Mouse (Mus musculus) intestine, postnatal 0 days (tissue): ENCODE data around the gene Gm128. TPM values are rescaled to one million over a fixed set of nuclear protein-coding genes. Genes with fewer than 3 reads are reported as not detected.

Source experiments
- ATAC-seq: fragments of 200-750 bp; cut with Nextera tagmentation; 2 replicates; pipeline ENCODE4 v1.8.0; 2017; ENCODE audit warnings: mild to moderate bottlenecking, moderate TSS enrichment, moderate library complexity
- H3K27ac ChIP-seq: fragments of 300-500 bp; sonication (generic); 2 replicates; pipeline ENCODE4 v1.5.1; 2014; ENCODE audit warnings: mild to moderate bottlenecking, low read depth, low read length, moderate library complexity
- H3K27me3 ChIP-seq: fragments of 300-500 bp; sonication (generic); replicated peaks from 2 replicates; pipeline ENCODE4 v1.6.1; 2014; ENCODE audit warnings: low read length, mixed read lengths; ENCODE audit not compliant: control insufficient read depth, insufficient read depth
- H3K36me3 ChIP-seq: fragments of 300-500 bp; sonication (generic); 2 replicates; pipeline ENCODE4 v1.6.1; 2014; ENCODE audit warnings: mild to moderate bottlenecking, moderate library complexity; ENCODE audit not compliant: control insufficient read depth, insufficient read depth
- H3K4me1 ChIP-seq: fragments of 300-500 bp; sonication (generic); replicated peaks from 2 replicates; pipeline ENCODE4 v1.6.1; 2014; ENCODE audit warnings: antibody characterized with exemption, low read length, mixed read lengths; ENCODE audit not compliant: control insufficient read depth, insufficient read depth
- H3K4me2 ChIP-seq: fragments of 300-500 bp; sonication (generic); replicated peaks from 2 replicates; pipeline ENCODE4 v1.6.1; 2014; ENCODE audit warnings: low read depth, mild to moderate bottlenecking, moderate library complexity
- H3K4me3 ChIP-seq: fragments of 300-500 bp; sonication (generic); 2 replicates; pipeline ENCODE4 v1.5.1; 2014; ENCODE audit warnings: low read depth, low read length
- H3K9ac ChIP-seq: fragments of 300-500 bp; sonication (generic); 2 replicates; pipeline ENCODE4 v1.6.1; 2014; ENCODE audit warnings: mild to moderate bottlenecking, low read depth, low read length
- H3K9me3 ChIP-seq: fragments of 300-500 bp; sonication (generic); 2 replicates; pipeline ENCODE4 v1.6.1; 2016; ENCODE audit warnings: mixed run types; ENCODE audit not compliant: control insufficient read depth
- CTCF ChIP-seq: sonication (generic); IDR thresholded peaks from 2 replicates; pipeline ENCODE4 v1.5.1; 2016; ENCODE audit warnings: low read depth, mild to moderate bottlenecking, control low read depth, antibody characterized with exemption, moderate library complexity
- WGBS: fragments of 180-500 bp; shearing (Covaris S2); extraction: QIAGEN DNeasy Blood & Tissue Kit; methylation state at CpG from one replicate; pipeline ENCODE4 v1.1.7; 2014; 5-methylcytosine and 5-hydroxymethylcytosine counted together
- polyA plus RNA-seq: library from polyadenylated mRNA; unstranded; fragments of >200 nt; fragmentation: Nextera tagmentation; extraction: Ambion mirVana; gene quantifications from 2 replicates; pipeline ENCODE4 v1.2.1, GENCODE M21; 2015

Gm128 gene
- polyA plus RNA-seq, 1 experiment from 2014 or later = 0.14 TPM

GRCm38 (mm10) chr3:95210585-95210984 is 30.8 kb downstream of the Gm128 start:
- Histone ChIP-seq H3K4me2 (no peak overlapping the region), H3K27me3 (no peaks in the 10 kb centered on the region), H3K9me3 (no peaks in the 10 kb centered on the region), H3K36me3 (peaks cover 29% of the 10 kb centered on the region; the same call in 1 of the 2 replicates), H3K27ac (no peak overlapping the region), H3K4me1 (no peaks in the 10 kb centered on the region), H3K9ac (no peak overlapping the region), H3K4me3 (no peak overlapping the region)
- 83% methylated on average over 2 of the region's 2 CpGs for WGBS
- ATAC-seq = no peak
- no peak for TF ChIP-seq CTCF

GRCm38 (mm10) chr3:95208286-95208685 is 33.1 kb downstream of the Gm128 start:
- WGBS = 66% methylated on average over 4 of the region's 4 CpGs
- no peak for TF ChIP-seq CTCF

GRCm38 (mm10) chr3:95203880-95204279 is 37.5 kb downstream of the Gm128 start:
- Histone ChIP-seq H3K36me3 (peaks cover 74% of the 10 kb centered on the region), H3K27ac (no peak overlapping the region), H3K27me3 (no peaks in the 10 kb centered on the region), H3K4me2 (no peak overlapping the region), H3K4me3 (no peak overlapping the region), H3K9ac (no peak overlapping the region), H3K9me3 (no peaks in the 10 kb centered on the region), H3K4me1 (no peaks in the 10 kb centered on the region)
- WGBS = 88% methylated on average over 6 of the region's 6 CpGs
- no peak for ATAC-seq
- no peak for TF ChIP-seq CTCF

More at GRCm38 (mm10) chr3:95208286-95208685, 33.1 kb downstream of the Gm128 start:
- ATAC-seq = no peak
- H3K9ac ChIP-seq = no peak overlapping the region
- no peak overlapping the region for H3K4me3 ChIP-seq
- peaks cover 37% of the 10 kb centered on the region for H3K36me3 ChIP-seq
- no peaks in the 10 kb centered on the region for H3K4me1 ChIP-seq
- no peak overlapping the region for H3K4me2 ChIP-seq
- H3K27ac ChIP-seq = no peak overlapping the region
- H3K9me3 ChIP-seq = no peaks in the 10 kb centered on the region
- no peaks in the 10 kb centered on the region for H3K27me3 ChIP-seq

GRCm38 (mm10) chr3:95200562-95200961 is 40.8 kb downstream of the Gm128 start:
- no peak for TF ChIP-seq CTCF
- no peak overlapping the region for H3K27ac ChIP-seq
- peaks cover 90% of the 10 kb centered on the region for H3K36me3 ChIP-seq
- no peaks in the 10 kb centered on the region for H3K27me3 ChIP-seq
- H3K9me3 ChIP-seq = no peaks in the 10 kb centered on the region
- WGBS = 82% methylated on average over 2 of the region's 2 CpGs
- H3K4me3 ChIP-seq = no peak overlapping the region
- H3K4me2 ChIP-seq = no peak overlapping the region
- H3K4me1 ChIP-seq = no peaks in the 10 kb centered on the region
- no peak for ATAC-seq
- H3K9ac ChIP-seq = no peak overlapping the region

GRCm38 (mm10) chr3:95200132-95200531 is 41.3 kb downstream of the Gm128 start:
- Histone ChIP-seq H3K9ac (no peak overlapping the region), H3K27ac (no peak overlapping the region), H3K4me1 (no peaks in the 10 kb centered on the region), H3K4me3 (no peak overlapping the region), H3K27me3 (no peaks in the 10 kb centered on the region), H3K36me3 (peaks cover 92% of the 10 kb centered on the region), H3K4me2 (no peak overlapping the region), H3K9me3 (no peaks in the 10 kb centered on the region)
- TF ChIP-seq CTCF = no peak
- 84% methylated on average over 7 of the region's 7 CpGs for WGBS
- no peak for ATAC-seq

GRCm38 (mm10) chr3:95199101-95199500 is 42.3 kb downstream of the Gm128 start:
- Histone ChIP-seq H3K4me1 (no peaks in the 10 kb centered on the region), H3K36me3 (peaks cover 93% of the 10 kb centered on the region), H3K27me3 (no peaks in the 10 kb centered on the region), H3K27ac (no peak overlapping the region), H3K4me3 (no peak overlapping the region), H3K9ac (no peak overlapping the region), H3K4me2 (no peak overlapping the region), H3K9me3 (no peaks in the 10 kb centered on the region)
- no peak for TF ChIP-seq CTCF
- no peak for ATAC-seq
- WGBS = 79% methylated on average over 1 of the region's 1 CpGs

- H3K4me1 ChIP-seq = no peaks in the 10 kb centered on the region
- peaks cover 73% of the 10 kb centered on the region for H3K36me3 ChIP-seq
- H3K9me3 ChIP-seq = no peaks in the 10 kb centered on the region
- no peak for TF ChIP-seq CTCF
- H3K9ac ChIP-seq = no peak overlapping the region
- WGBS = 76% methylated on average over 2 of the region's 2 CpGs
- no peak overlapping the region for H3K27ac ChIP-seq
- no peak overlapping the region for H3K4me3 ChIP-seq
- no peak for ATAC-seq
- no peaks in the 10 kb centered on the region for H3K27me3 ChIP-seq
- no peak overlapping the region for H3K4me2 ChIP-seq
Measured at GRCm38 (mm10) chr3:95195772-95196171, 45.6 kb downstream of the Gm128 start.
